Mouse (Mus musculus): ENCODE results near the gene Abcb1a. TPM values are rescaled to one million over a fixed set of nuclear protein-coding genes. Genes with fewer than 3 reads are reported as not detected.
"Not testable (repeated sequence)": the region's sequence is repeated elsewhere in the genome, so short reads cannot be mapped to it uniquely, and the experiment has no call there.

The Abcb1a gene
- total RNA-seq, 2 experiments from 2014 or later = 15.9 to 20.2 TPM

GRCm38 (mm10) chr5:8669606-8670005 is 9.7 kb downstream of the Abcb1a start:
- intact Hi-C loops (cut with DNase I) = no loop called here
- no peak overlapping the region for H3K27ac ChIP-seq
- no peak for DNase-seq (ENCODE audit: extremely low spot score in 1 of 2, low spot score in 2 of 2)
- H3K4me3 ChIP-seq = no peak overlapping the region
- no peak for TF ChIP-seq CTCF (IDR thresholded peaks at IDR 0.05)

GRCm38 (mm10) chr5:8675262-8675951 is 15.5 kb downstream of the Abcb1a start:
- H3K27ac ChIP-seq = no peak overlapping the region
- H3K4me3 ChIP-seq = no peak overlapping the region
- DNase-seq (ENCODE audit: extremely low spot score in 1 of 2, low spot score in 2 of 2) = no peak
- intact Hi-C loops (cut with DNase I) = no loop called here
- no peak for TF ChIP-seq CTCF (IDR thresholded peaks at IDR 0.05)

- no peak for TF ChIP-seq CTCF (IDR thresholded peaks at IDR 0.05)
- H3K4me3 ChIP-seq = no peak overlapping the region
- intact Hi-C loops (cut with DNase I) = no loop called here
- no peak for DNase-seq (ENCODE audit: extremely low spot score in 1 of 2, low spot score in 2 of 2)
- H3K27ac ChIP-seq = no peak overlapping the region
Observed at GRCm38 (mm10) chr5:8675952-8676262, 16.0 kb downstream of the Abcb1a start.

- TF ChIP-seq CTCF (IDR thresholded peaks at IDR 0.05) = no peak
- no peak for DNase-seq (ENCODE audit: extremely low spot score in 1 of 2, low spot score in 2 of 2)
- no peak overlapping the region for H3K4me3 ChIP-seq
- intact Hi-C loops (cut with DNase I) = no loop called here
- H3K27ac ChIP-seq = no peak overlapping the region
Observed at GRCm38 (mm10) chr5:8681166-8681565, 21.3 kb downstream of the Abcb1a start.

GRCm38 (mm10) chr5:8683686-8684085 is 23.8 kb downstream of the Abcb1a start:
- TF ChIP-seq CTCF (IDR thresholded peaks at IDR 0.05) = no peak
- intact Hi-C loops (cut with DNase I) = no loop called here
- DNase-seq (ENCODE audit: extremely low spot score in 1 of 2, low spot score in 2 of 2) = no peak
- Histone ChIP-seq H3K27ac (no peak overlapping the region), H3K4me3 (no peak overlapping the region)

- TF ChIP-seq CTCF (IDR thresholded peaks at IDR 0.05) = no peak
- Histone ChIP-seq H3K27ac (no peak overlapping the region), H3K4me3 (no peak overlapping the region)
- DNase-seq (ENCODE audit: extremely low spot score in 1 of 2, low spot score in 2 of 2) = no peak
- intact Hi-C loops (cut with DNase I) = no loop called here
Observed at GRCm38 (mm10) chr5:8686071-8686470, 26.2 kb downstream of the Abcb1a start.

GRCm38 (mm10) chr5:8687550-8687949 is 27.7 kb downstream of the Abcb1a start:
- TF ChIP-seq CTCF (IDR thresholded peaks at IDR 0.05) = no peak
- Histone ChIP-seq H3K4me3 (no peak overlapping the region), H3K27ac (no peak overlapping the region)
- no peak for DNase-seq (ENCODE audit: extremely low spot score in 1 of 2, low spot score in 2 of 2)
- intact Hi-C loops (cut with DNase I) = no loop called here

GRCm38 (mm10) chr5:8716061-8716460 is 56.2 kb downstream of the Abcb1a start:
- Histone ChIP-seq H3K27ac (no peak overlapping the region), H3K4me3 (no peak overlapping the region)
- intact Hi-C loops (cut with DNase I) = no loop called here
- no peak for TF ChIP-seq CTCF (IDR thresholded peaks at IDR 0.05)
- DNase-seq (ENCODE audit: extremely low spot score in 1 of 2, low spot score in 2 of 2) = no peak

- Histone ChIP-seq H3K4me3 (no peak overlapping the region), H3K27ac (no peak overlapping the region)
- TF ChIP-seq CTCF (IDR thresholded peaks at IDR 0.05) = no peak
- intact Hi-C loops (cut with DNase I) = no loop called here
- DNase-seq (ENCODE audit: extremely low spot score in 1 of 2, low spot score in 2 of 2) = no peak
Observed at GRCm38 (mm10) chr5:8719556-8719955, 59.7 kb downstream of the Abcb1a start.

- no peak overlapping the region for H3K4me3 ChIP-seq
- no peak for DNase-seq (ENCODE audit: extremely low spot score in 1 of 2, low spot score in 2 of 2)
- no peak for TF ChIP-seq CTCF (IDR thresholded peaks at IDR 0.05)
- intact Hi-C loops (cut with DNase I) = no loop called here
- no peak overlapping the region for H3K27ac ChIP-seq
Observed at GRCm38 (mm10) chr5:8722224-8722623, 62.3 kb downstream of the Abcb1a start.

GRCm38 (mm10) chr5:8722867-8723266 is 63.0 kb downstream of the Abcb1a start:
- intact Hi-C loops (cut with DNase I) = no loop called here
- DNase-seq (ENCODE audit: extremely low spot score in 1 of 2, low spot score in 2 of 2) = no peak
- no peak for TF ChIP-seq CTCF (IDR thresholded peaks at IDR 0.05)
- Histone ChIP-seq H3K27ac (no peak overlapping the region), H3K4me3 (no peak overlapping the region)

GRCm38 (mm10) chr5:8727760-8728159 is 67.9 kb downstream of the Abcb1a start:
- intact Hi-C loops (cut with DNase I) = no loop called here
- no peak overlapping the region for H3K27ac ChIP-seq
- no peak overlapping the region for H3K4me3 ChIP-seq
- no peak for TF ChIP-seq CTCF (IDR thresholded peaks at IDR 0.05)
- no peak for DNase-seq (ENCODE audit: extremely low spot score in 1 of 2, low spot score in 2 of 2)

GRCm38 (mm10) chr5:8732639-8733038 is 72.8 kb downstream of the Abcb1a start:
- DNase-seq (ENCODE audit: extremely low spot score in 1 of 2, low spot score in 2 of 2) = no peak
- Histone ChIP-seq H3K27ac (no peak overlapping the region), H3K4me3 (no peak overlapping the region)
- intact Hi-C loops (cut with DNase I) = no loop called here
- no peak for TF ChIP-seq CTCF (IDR thresholded peaks at IDR 0.05)

- H3K27ac ChIP-seq; DNase-seq (ENCODE audit: extremely low spot score in 1 of 2, low spot score in 2 of 2); intact Hi-C loops (cut with DNase I); H3K4me3 ChIP-seq: not testable (repeated sequence)
Observed at GRCm38 (mm10) chr5:8733307-8733706, 73.4 kb downstream of the Abcb1a start.
